Mouse (Mus musculus) liver, embryonic 13.5 days (tissue): ENCODE measurements around the gene Gm10961. TPM values are rescaled to one million over a fixed set of nuclear protein-coding genes. Genes with fewer than 3 reads are reported as not detected.

Source experiments
- ATAC-seq: fragments of 200-750 bp; cut with Nextera tagmentation; 2 replicates; pipeline ENCODE4 v1.8.0; 2017; ENCODE audit warnings: low read depth, mild to moderate bottlenecking, moderate number of reproducible peaks, moderate library complexity
- DNase-seq: peaks from one replicate; pipeline ENCODE4 v3.0.0; 2022
- H3K27ac ChIP-seq: fragments of 300-500 bp; sonication (generic); 2 replicates; pipeline ENCODE4 v1.5.1; 2015; ENCODE audit warnings: moderate library complexity, mild to moderate bottlenecking, inconsistent platforms
- H3K27me3 ChIP-seq: fragments of 300-500 bp; sonication (generic); 2 replicates; pipeline ENCODE4 v1.6.1; 2015; ENCODE audit warnings: mild to moderate bottlenecking, inconsistent platforms
- H3K36me3 ChIP-seq: fragments of 300-500 bp; sonication (generic); 2 replicates; pipeline ENCODE4 v1.6.1; 2015; ENCODE audit warnings: mild to moderate bottlenecking, inconsistent platforms
- H3K4me1 ChIP-seq: fragments of 300-500 bp; sonication (generic); replicated peaks from 2 replicates; pipeline ENCODE4 v1.6.1; 2015; ENCODE audit warnings: inconsistent platforms
- H3K4me2 ChIP-seq: fragments of 300-500 bp; sonication (generic); 2 replicates; pipeline ENCODE4 v1.6.1; 2015; ENCODE audit warnings: inconsistent platforms, mild to moderate bottlenecking, moderate library complexity
- H3K4me3 ChIP-seq: fragments of 300-500 bp; sonication (generic); replicated peaks from 2 replicates; pipeline ENCODE4 v1.5.1; 2015; ENCODE audit warnings: mild to moderate bottlenecking, inconsistent platforms
- H3K9ac ChIP-seq: fragments of 300-500 bp; sonication (generic); 2 replicates; pipeline ENCODE4 v1.6.1; 2015; ENCODE audit warnings: mild to moderate bottlenecking, inconsistent platforms
- H3K9me3 ChIP-seq: fragments of 300-500 bp; sonication (generic); replicated peaks from 2 replicates; pipeline ENCODE4 v1.6.1; 2016; ENCODE audit warnings: inconsistent platforms
- WGBS: fragments of 180-500 bp; shearing (Covaris S2); methylation state at CpG from one replicate; pipeline ENCODE4 v1.1.7; 2015; ENCODE audit not compliant: insufficient replicate concordance; 5-methylcytosine and 5-hydroxymethylcytosine counted together
- polyA plus RNA-seq: library from polyadenylated mRNA; unstranded; fragments of >200 nt; fragmentation: Nextera tagmentation; extraction: Ambion mirVana; gene quantifications from 2 replicates; pipeline ENCODE4 v1.2.1, GENCODE M21; 2015

The Gm10961 gene
- polyA plus RNA-seq, 1 experiment from 2014 or later: not detected

GRCm38 (mm10) chr3:107596559-107596958, 34.6 kb upstream of the Gm10961 start:
- H3K9ac ChIP-seq: no peak overlapping the region
- no peak overlapping the region for H3K4me3 ChIP-seq
- H3K27me3 ChIP-seq: peaks cover 99% of the 10 kb centered on the region
- H3K4me1 ChIP-seq: peaks cover 6% of the 10 kb centered on the region; the same call in 1 of the 2 replicates
- no peak overlapping the region for H3K27ac ChIP-seq
- no peaks in the 10 kb centered on the region for H3K36me3 ChIP-seq
- WGBS: under 1% methylated on average over 26 of the region's 26 CpGs
- ATAC-seq (no peak), DNase-seq (no peak)
- H3K4me2 ChIP-seq: no peak overlapping the region
- no peaks in the 10 kb centered on the region for H3K9me3 ChIP-seq

GRCm38 (mm10) chr3:107597134-107597533, 34.0 kb upstream of the Gm10961 start:
- Histone ChIP-seq H3K4me3 (no peak overlapping the region), H3K4me1 (peaks cover 6% of the 10 kb centered on the region; the same call in 1 of the 2 replicates), H3K4me2 (no peak overlapping the region), H3K27ac (no peak overlapping the region), H3K27me3 (peaks cover 99% of the 10 kb centered on the region), H3K36me3 (no peaks in the 10 kb centered on the region), H3K9me3 (no peaks in the 10 kb centered on the region), H3K9ac (no peak overlapping the region)
- DNase-seq: no peak
- no peak for ATAC-seq
- 8% methylated on average over 24 of the region's 24 CpGs for WGBS

- DNase-seq (no peak), ATAC-seq (no peak)
- no peak overlapping the region for H3K9ac ChIP-seq
- no peaks in the 10 kb centered on the region for H3K36me3 ChIP-seq
- H3K9me3 ChIP-seq: no peaks in the 10 kb centered on the region
- no peak overlapping the region for H3K4me2 ChIP-seq
- H3K27me3 ChIP-seq: peaks cover 97% of the 10 kb centered on the region
- H3K4me3 ChIP-seq: no peak overlapping the region
- peaks cover 6% of the 10 kb centered on the region; the same call in 1 of the 2 replicates for H3K4me1 ChIP-seq
- no peak overlapping the region for H3K27ac ChIP-seq
- 7% methylated on average over 22 of the region's 22 CpGs for WGBS
Measured at GRCm38 (mm10) chr3:107597586-107598389, 33.3 kb upstream of the Gm10961 start.

GRCm38 (mm10) chr3:107600127-107600526, 31.0 kb upstream of the Gm10961 start:
- H3K27me3 ChIP-seq: peaks cover 86% of the 10 kb centered on the region
- peaks cover 5% of the 10 kb centered on the region; the same call in 1 of the 2 replicates for H3K4me1 ChIP-seq
- no peak overlapping the region for H3K4me3 ChIP-seq
- H3K4me2 ChIP-seq: no peak overlapping the region
- H3K36me3 ChIP-seq: no peaks in the 10 kb centered on the region
- DNase-seq (no peak), ATAC-seq (no peak)
- no peak overlapping the region for H3K9ac ChIP-seq
- no peaks in the 10 kb centered on the region for H3K9me3 ChIP-seq
- WGBS: 36% methylated on average over 6 of the region's 6 CpGs
- H3K27ac ChIP-seq: no peak overlapping the region

GRCm38 (mm10) chr3:107605304-107605703, 25.8 kb upstream of the Gm10961 start:
- no peak overlapping the region for H3K4me2 ChIP-seq
- H3K27me3 ChIP-seq: peaks cover 34% of the 10 kb centered on the region
- H3K36me3 ChIP-seq: no peaks in the 10 kb centered on the region
- H3K4me1 ChIP-seq: peaks cover 15% of the 10 kb centered on the region
- 5% methylated on average over 4 of the region's 4 CpGs for WGBS
- no peak overlapping the region for H3K4me3 ChIP-seq
- H3K9me3 ChIP-seq: no peaks in the 10 kb centered on the region
- DNase-seq (peak; percentile 32), ATAC-seq (no peak)
- H3K9ac ChIP-seq: no peak overlapping the region
- no peak overlapping the region for H3K27ac ChIP-seq

- ATAC-seq (no peak), DNase-seq (no peak)
- H3K9ac ChIP-seq: no peak overlapping the region
- no peak overlapping the region for H3K4me2 ChIP-seq
- H3K9me3 ChIP-seq: no peaks in the 10 kb centered on the region
- H3K4me3 ChIP-seq: no peak overlapping the region
- 82% methylated on average over 8 of the region's 8 CpGs for WGBS
- H3K27ac ChIP-seq: no peak overlapping the region
- H3K27me3 ChIP-seq: peaks cover 19% of the 10 kb centered on the region
- peaks cover 15% of the 10 kb centered on the region for H3K4me1 ChIP-seq
- H3K36me3 ChIP-seq: peaks cover 4% of the 10 kb centered on the region; the same call in 1 of the 2 replicates
Measured at GRCm38 (mm10) chr3:107607221-107607620, 23.9 kb upstream of the Gm10961 start.

- Histone ChIP-seq H3K4me2 (no peak overlapping the region), H3K9ac (no peak overlapping the region), H3K4me3 (no peak overlapping the region), H3K4me1 (peaks cover 15% of the 10 kb centered on the region), H3K36me3 (peaks cover 20% of the 10 kb centered on the region), H3K9me3 (no peaks in the 10 kb centered on the region), H3K27me3 (peaks cover 14% of the 10 kb centered on the region), H3K27ac (no peak overlapping the region)
- DNase-seq (no peak), ATAC-seq (peak; percentile 54)
- 16% methylated on average over 4 of the region's 4 CpGs for WGBS
Measured at GRCm38 (mm10) chr3:107608808-107609207, 22.3 kb upstream of the Gm10961 start.

- Histone ChIP-seq H3K4me3 (no peak overlapping the region), H3K4me2 (no peak overlapping the region), H3K27ac (no peak overlapping the region), H3K9ac (no peak overlapping the region), H3K9me3 (no peaks in the 10 kb centered on the region), H3K27me3 (peaks cover 9% of the 10 kb centered on the region), H3K36me3 (peaks cover 26% of the 10 kb centered on the region), H3K4me1 (peaks cover 15% of the 10 kb centered on the region)
- no peak for DNase-seq
- ATAC-seq: no peak
- WGBS: 49% methylated on average over 3 of the region's 3 CpGs
Measured at GRCm38 (mm10) chr3:107609376-107609775, 21.7 kb upstream of the Gm10961 start.

GRCm38 (mm10) chr3:107611394-107611793, 19.7 kb upstream of the Gm10961 start:
- no peak overlapping the region for H3K9ac ChIP-seq
- peaks cover 46% of the 10 kb centered on the region for H3K36me3 ChIP-seq
- no peak overlapping the region for H3K4me3 ChIP-seq
- no peaks in the 10 kb centered on the region for H3K9me3 ChIP-seq
- H3K4me2 ChIP-seq: no peak overlapping the region
- 79% methylated on average over 4 of the region's 4 CpGs for WGBS
- H3K4me1 ChIP-seq: peaks cover 15% of the 10 kb centered on the region
- DNase-seq (no peak), ATAC-seq (no peak)
- H3K27me3 ChIP-seq: 0 out of 2 replicates have a peak, but pooled peaks cover 2% of the 10 kb centered on the region
- no peak overlapping the region for H3K27ac ChIP-seq

- Histone ChIP-seq H3K4me1 (peaks cover 15% of the 10 kb centered on the region), H3K9ac (no peak overlapping the region), H3K27me3 (0 out of 2 replicates have a peak, but pooled peaks cover 2% of the 10 kb centered on the region), H3K4me2 (no peak overlapping the region), H3K36me3 (peaks cover 62% of the 10 kb centered on the region), H3K27ac (no peak overlapping the region), H3K9me3 (no peaks in the 10 kb centered on the region), H3K4me3 (no peak overlapping the region)
- ATAC-seq: 0 out of 2 replicates have a peak, but pooled peaks have one; percentile 53
- WGBS: 78% methylated on average over 11 of the region's 11 CpGs
- DNase-seq: peak; percentile 34
Measured at GRCm38 (mm10) chr3:107612902-107613525, 18.1 kb upstream of the Gm10961 start.

- no peak overlapping the region for H3K9ac ChIP-seq
- H3K27ac ChIP-seq: no peak overlapping the region
- H3K27me3 ChIP-seq: no peaks in the 10 kb centered on the region
- no peak overlapping the region for H3K4me2 ChIP-seq
- WGBS: 92% methylated on average over 3 of the region's 3 CpGs
- ATAC-seq: no peak
- peaks cover 94% of the 10 kb centered on the region for H3K36me3 ChIP-seq
- no peaks in the 10 kb centered on the region for H3K9me3 ChIP-seq
- no peak for DNase-seq
- H3K4me3 ChIP-seq: no peak overlapping the region
- H3K4me1 ChIP-seq: no peaks in the 10 kb centered on the region
Measured at GRCm38 (mm10) chr3:107617800-107618199, 13.3 kb upstream of the Gm10961 start.
